Mouse (Mus musculus): ENCODE data around the gene Ttc7b. TPM values are rescaled to one million over a fixed set of nuclear protein-coding genes. Genes with fewer than 3 reads are reported as not detected.

Gene Ttc7b
- polyA plus RNA-seq, 1 experiment from 2014 or later: 4.3 TPM

DNA sequence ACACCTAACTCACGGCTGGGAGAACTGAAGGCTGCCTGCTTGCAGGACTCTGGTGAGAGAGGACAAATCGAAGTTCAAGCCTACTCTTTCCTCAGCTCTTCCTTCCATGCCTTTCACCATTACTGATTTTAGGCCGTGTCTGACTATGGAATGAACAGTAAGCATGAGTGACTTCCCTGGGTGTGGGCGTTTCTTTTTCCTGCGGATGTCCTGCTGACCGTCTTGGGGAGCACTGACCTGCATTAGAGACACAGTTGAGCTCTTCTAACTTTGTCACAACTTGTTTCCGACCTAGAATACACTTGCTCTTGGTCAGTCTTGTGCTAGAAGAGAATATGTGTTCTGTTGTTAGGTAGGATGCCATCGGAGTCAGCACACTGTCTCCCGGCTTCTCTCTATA, 50.3 kb downstream of the Ttc7b start:
- WGBS: 77% methylated on average over 9 of the region's 9 CpGs
- Histone ChIP-seq H3K36me3 (peaks cover 9% of the 10 kb centered on the region; the same call in 1 of the 2 replicates), H3K4me2 (no peak overlapping the region), H3K4me3 (replicated peaks) (no peak overlapping the region), H3K4me1 (no peaks in the 10 kb centered on the region), H3K27me3 (no peaks in the 10 kb centered on the region), H3K9ac (no peak overlapping the region), H3K9me3 (replicated peaks) (no peaks in the 10 kb centered on the region), H3K27ac (no peak overlapping the region)
- ATAC-seq (replicated peaks; ENCODE audit: low FRiP score): no peak

DNA sequence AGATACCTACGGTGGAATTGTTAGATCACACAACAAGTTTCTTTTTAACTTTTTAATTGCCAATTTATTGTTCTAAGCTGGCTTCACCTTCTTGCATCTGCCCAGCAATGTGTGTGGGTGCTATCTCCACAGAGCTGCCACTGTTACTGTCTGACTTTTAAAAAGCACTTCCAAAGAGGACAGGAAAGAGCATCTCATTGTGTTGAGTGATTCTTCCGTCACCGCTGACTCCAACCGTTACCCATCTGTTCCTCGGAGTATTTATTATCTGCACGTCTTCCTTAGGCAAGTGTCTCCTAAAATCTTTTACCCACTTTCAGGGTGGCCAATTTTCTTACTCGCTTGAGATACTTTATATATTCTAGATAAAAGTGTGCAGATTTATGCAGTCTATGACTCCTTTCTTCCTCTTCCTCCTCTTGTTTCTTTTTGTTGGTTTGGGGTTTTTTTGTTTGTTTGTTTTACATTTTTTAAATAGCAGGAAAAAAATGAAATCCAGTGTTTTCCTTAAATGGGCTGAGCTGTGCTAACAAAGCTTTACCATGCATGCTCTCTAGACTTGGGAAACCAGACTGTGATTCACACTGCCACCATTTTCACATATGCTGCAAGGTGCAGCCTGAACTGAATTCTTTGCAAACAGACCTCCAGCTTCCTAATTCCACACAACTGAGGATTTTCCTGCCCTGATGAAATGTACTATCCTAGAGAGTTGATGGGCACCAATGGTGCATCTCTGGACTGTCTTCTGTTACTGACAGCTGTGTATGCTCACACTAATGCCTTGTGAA, 50.9 kb downstream of the Ttc7b start:
- Histone ChIP-seq H3K36me3 (peaks cover 9% of the 10 kb centered on the region; the same call in 1 of the 2 replicates), H3K4me1 (no peaks in the 10 kb centered on the region), H3K9ac (no peak overlapping the region), H3K27me3 (no peaks in the 10 kb centered on the region), H3K27ac (no peak overlapping the region), H3K4me2 (no peak overlapping the region), H3K9me3 (replicated peaks) (no peaks in the 10 kb centered on the region), H3K4me3 (replicated peaks) (no peak overlapping the region)
- no peak for ATAC-seq (replicated peaks; ENCODE audit: low FRiP score)
- WGBS: 77% methylated on average over 7 of the region's 7 CpGs

DNA sequence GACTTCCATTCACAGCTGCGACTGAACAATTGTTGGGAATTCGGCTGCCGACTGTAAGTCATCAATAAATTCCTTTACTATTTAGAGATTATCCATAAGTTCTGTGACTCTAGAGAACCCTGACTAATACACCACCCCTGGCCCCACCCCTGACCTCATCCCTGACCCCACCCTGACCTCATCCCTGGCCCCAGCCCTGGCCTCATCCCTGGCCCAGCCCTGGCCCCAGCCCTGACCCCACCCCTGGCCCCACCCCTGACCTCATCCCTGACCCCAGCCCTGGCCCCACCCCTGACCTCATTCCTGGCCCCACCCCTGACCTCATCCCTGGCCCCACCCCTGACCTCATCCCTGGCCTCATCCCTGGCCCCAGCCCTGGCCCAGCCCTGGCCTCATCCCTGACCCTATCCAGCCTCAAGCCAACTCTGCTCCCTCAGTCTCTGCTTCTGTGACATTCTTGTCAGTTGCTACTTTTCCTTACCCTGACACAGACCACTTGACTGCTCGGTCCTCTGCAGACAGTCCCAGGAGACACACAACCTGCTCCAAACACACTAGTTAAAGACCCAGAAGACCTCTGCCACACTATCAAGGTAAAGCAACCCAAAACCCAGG, 55.4 kb downstream of the Ttc7b start:
- Histone ChIP-seq H3K4me1 (no peaks in the 10 kb centered on the region), H3K9ac (no peak overlapping the region), H3K4me2 (no peak overlapping the region), H3K27ac (no peak overlapping the region), H3K4me3 (replicated peaks) (no peak overlapping the region), H3K27me3 (no peaks in the 10 kb centered on the region), H3K36me3 (peaks cover 9% of the 10 kb centered on the region; the same call in 1 of the 2 replicates), H3K9me3 (replicated peaks) (no peaks in the 10 kb centered on the region)
- no peak for ATAC-seq (replicated peaks; ENCODE audit: low FRiP score)
- WGBS: 66% methylated on average over 1 of the region's 4 CpGs

DNA sequence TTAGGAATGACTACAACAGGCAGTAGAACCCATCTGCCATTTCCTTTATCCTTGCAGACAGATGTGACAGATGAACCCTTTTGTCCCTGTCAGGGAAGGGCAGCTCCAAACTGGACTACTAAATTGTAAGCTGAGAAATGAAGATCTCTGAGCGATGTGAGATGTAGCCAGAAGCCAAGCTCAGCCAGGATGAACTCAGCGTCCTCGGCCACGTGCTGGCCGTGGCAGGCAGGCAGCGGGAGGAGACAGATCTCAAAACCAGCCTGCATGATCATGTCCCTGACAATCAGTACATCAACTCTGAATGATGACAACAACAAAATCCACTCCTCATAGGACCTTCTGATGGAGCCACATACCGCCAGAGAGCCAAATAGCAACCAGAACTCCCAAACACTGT, 62.9 kb downstream of the Ttc7b start:
- no peak for ATAC-seq (replicated peaks; ENCODE audit: low FRiP score)
- Histone ChIP-seq H3K4me1 (no peaks in the 10 kb centered on the region), H3K4me2 (no peak overlapping the region), H3K27me3 (no peaks in the 10 kb centered on the region), H3K4me3 (replicated peaks) (no peak overlapping the region), H3K9ac (no peak overlapping the region), H3K36me3 (peaks cover 12% of the 10 kb centered on the region; the same call in 1 of the 2 replicates), H3K9me3 (replicated peaks) (no peaks in the 10 kb centered on the region), H3K27ac (no peak overlapping the region)
- 93% methylated on average over 7 of the region's 7 CpGs for WGBS

DNA sequence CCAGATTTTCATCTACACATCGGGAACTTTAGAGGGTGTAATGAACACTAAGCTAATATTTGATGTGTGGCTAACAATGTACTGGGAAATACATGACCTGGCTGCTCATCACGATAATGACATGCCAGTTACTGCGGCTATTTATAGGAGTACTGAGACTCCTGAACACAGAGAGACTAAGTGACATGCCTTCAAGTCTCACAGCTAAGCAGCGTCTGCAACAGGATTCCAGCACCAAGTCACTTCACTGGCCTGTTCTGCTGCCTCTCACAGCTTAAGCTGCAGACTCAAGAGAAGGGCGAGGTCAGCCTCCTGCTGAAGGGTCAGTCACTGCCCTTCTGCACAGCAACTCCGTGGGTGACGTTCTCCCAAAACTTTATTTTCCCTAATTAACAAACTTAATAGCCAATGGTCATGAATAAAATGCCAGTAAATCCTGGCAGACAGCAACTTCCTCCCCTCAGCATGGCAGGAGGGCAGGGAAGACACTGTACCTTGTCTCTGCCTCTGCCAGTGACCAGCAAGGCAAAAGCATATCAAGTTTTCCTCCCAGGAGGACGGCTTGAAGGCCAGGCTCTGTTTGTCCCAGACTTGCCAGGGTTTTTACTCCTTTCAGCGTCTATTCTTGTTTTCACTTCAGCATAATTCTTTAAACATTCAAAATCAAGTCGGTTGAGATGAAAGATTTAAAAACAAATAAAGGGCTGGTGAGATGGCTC, 64.2 kb downstream of the Ttc7b start:
- H3K9me3 ChIP-seq (replicated peaks): no peaks in the 10 kb centered on the region
- H3K36me3 ChIP-seq: peaks cover 12% of the 10 kb centered on the region; the same call in 1 of the 2 replicates
- ATAC-seq (replicated peaks; ENCODE audit: low FRiP score): no peak
- no peaks in the 10 kb centered on the region for H3K4me1 ChIP-seq
- H3K27ac ChIP-seq: no peak overlapping the region
- no peak overlapping the region for H3K9ac ChIP-seq
- H3K4me3 ChIP-seq (replicated peaks): no peak overlapping the region
- no peaks in the 10 kb centered on the region for H3K27me3 ChIP-seq
- H3K4me2 ChIP-seq: no peak overlapping the region
- 47% methylated on average over 10 of the region's 10 CpGs for WGBS

DNA sequence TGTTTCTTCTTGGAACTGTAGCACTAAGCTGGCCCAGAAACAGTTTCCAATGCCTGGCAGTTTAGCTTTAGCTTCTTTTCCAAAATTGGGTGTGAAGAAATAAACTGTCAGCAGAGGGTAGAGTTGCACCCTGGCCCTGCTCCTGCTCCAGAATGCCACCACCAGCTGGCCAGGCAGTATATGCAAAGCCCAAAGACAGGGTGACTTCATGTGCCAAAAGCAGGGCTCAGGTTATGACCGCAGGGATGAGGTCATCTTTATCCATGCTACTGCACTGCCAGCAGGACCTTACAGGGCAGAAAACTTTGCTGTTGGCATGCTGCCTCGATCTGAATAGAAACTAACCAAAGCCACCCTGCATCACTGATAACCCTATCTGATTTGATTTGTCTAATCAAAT, 65.2 kb downstream of the Ttc7b start:
- Histone ChIP-seq H3K27me3 (no peaks in the 10 kb centered on the region), H3K9ac (no peak overlapping the region), H3K27ac (no peak overlapping the region), H3K4me3 (replicated peaks) (no peak overlapping the region), H3K4me2 (no peak overlapping the region), H3K4me1 (no peaks in the 10 kb centered on the region), H3K9me3 (replicated peaks) (no peaks in the 10 kb centered on the region), H3K36me3 (peaks cover 12% of the 10 kb centered on the region; the same call in 1 of the 2 replicates)
- ATAC-seq (replicated peaks; ENCODE audit: low FRiP score): no peak
- WGBS: 75% methylated on average over 2 of the region's 2 CpGs

DNA sequence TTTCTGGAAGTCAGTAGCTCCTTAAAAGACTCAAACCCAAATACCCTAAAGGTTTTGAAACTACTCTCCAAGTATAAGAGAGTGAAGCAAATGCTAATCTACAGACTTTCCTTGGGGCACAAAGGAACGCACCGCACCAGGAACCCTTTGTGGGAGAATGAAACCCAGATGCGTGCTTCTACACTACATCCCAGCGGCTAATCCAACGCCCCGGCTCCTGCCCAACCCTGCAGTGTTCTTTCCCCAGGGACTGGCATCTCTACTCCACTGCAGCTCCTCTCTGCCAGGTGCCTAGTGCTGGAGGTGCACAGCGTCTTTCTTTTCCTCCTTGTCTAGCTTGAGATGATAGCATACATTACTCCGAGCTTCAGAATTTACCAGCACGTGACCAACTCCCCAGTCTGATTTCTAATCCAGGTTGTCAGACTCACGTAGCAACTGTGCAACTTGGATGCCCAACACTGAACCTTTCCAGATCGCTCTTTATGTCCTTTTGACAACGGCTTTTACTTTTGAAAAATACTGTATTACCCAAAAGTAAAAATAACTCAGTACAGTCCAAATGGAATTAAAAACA, 72.8 kb downstream of the Ttc7b start:
- H3K4me1 ChIP-seq: 0 out of 2 replicates have a peak, but pooled peaks cover 4% of the 10 kb centered on the region
- H3K27me3 ChIP-seq: no peaks in the 10 kb centered on the region
- no peak overlapping the region for H3K4me2 ChIP-seq
- no peaks in the 10 kb centered on the region for H3K9me3 ChIP-seq (replicated peaks)
- no peak overlapping the region for H3K4me3 ChIP-seq (replicated peaks)
- no peak for ATAC-seq (replicated peaks; ENCODE audit: low FRiP score)
- WGBS: 87% methylated on average over 12 of the region's 12 CpGs
- no peak overlapping the region for H3K9ac ChIP-seq
- no peak overlapping the region for H3K27ac ChIP-seq
- H3K36me3 ChIP-seq: peaks cover 5% of the 10 kb centered on the region; the same call in 1 of the 2 replicates

DNA sequence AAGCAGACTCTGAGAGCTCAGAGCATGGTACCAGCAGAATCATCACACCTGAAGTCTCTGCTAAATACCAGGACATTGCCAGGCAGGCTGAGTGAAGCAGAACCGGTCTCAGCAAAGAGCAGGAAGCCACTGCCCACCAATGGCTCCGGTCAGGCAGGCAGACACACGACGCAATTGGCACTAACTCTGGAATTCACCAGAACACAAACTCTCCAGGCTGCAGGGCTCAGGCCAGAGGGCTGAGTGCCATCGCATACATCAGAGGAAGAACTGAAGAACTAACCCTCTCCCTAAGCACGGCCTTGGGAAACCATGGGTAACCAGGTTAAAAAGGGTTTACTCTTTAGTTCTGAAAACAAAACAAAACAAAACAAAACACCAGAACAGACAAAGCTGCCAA, 73.5 kb downstream of the Ttc7b start:
- no peak overlapping the region for H3K4me2 ChIP-seq
- H3K9ac ChIP-seq: no peak overlapping the region
- no peaks in the 10 kb centered on the region for H3K9me3 ChIP-seq (replicated peaks)
- H3K4me1 ChIP-seq: peaks cover 5% of the 10 kb centered on the region
- H3K36me3 ChIP-seq: peaks cover 7% of the 10 kb centered on the region; the same call in 1 of the 2 replicates
- H3K27ac ChIP-seq: no peak overlapping the region
- WGBS: 83% methylated on average over 6 of the region's 6 CpGs
- no peaks in the 10 kb centered on the region for H3K27me3 ChIP-seq
- no peak for ATAC-seq (replicated peaks; ENCODE audit: low FRiP score)
- no peak overlapping the region for H3K4me3 ChIP-seq (replicated peaks)

DNA sequence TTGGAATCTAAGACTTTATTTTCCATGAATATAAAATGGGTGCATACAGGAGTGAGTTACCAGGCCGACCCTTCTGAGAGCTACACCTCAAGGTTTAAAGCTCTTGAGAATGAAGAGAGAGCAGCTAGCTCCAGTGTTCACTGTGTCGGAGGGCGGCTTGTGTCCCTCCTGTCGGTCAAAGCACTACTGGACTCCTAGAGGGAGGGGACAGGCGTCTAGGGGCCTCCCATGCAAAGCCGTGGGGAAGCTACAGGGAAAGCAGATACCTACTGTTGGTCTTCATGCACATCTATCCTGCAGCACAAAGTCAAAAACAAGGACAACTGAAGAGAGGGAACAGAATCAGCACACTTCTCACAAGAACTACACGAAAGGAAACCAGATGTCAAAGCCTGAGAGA, 74.9 kb downstream of the Ttc7b start:
- Histone ChIP-seq H3K36me3 (peaks cover 7% of the 10 kb centered on the region; the same call in 1 of the 2 replicates), H3K4me1 (peaks cover 17% of the 10 kb centered on the region), H3K27me3 (no peaks in the 10 kb centered on the region), H3K9me3 (replicated peaks) (no peaks in the 10 kb centered on the region), H3K4me3 (replicated peaks) (no peak overlapping the region), H3K4me2 (no peak overlapping the region), H3K27ac (no peak overlapping the region), H3K9ac (no peak overlapping the region)
- ATAC-seq (replicated peaks; ENCODE audit: low FRiP score): no peak
- WGBS: 88% methylated on average over 7 of the region's 7 CpGs

DNA sequence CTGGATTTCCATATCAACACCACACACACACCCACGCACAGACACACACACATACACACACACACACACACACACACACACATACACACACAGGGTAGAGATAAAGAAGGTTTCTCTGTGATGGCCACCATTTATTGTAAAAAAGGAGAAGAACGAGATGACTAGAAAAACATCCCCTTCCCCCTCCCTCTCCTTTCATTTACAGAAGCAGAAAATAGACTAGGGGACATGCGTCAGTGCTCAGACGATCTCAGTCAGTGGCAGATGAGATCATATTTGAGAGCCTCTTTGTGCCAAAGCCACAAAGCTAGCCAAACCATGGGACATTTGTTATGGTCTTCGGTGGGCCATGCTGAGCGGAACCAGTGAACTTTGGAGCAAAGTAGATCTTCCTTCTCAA, 75.4 kb downstream of the Ttc7b start:
- no peak for ATAC-seq (replicated peaks; ENCODE audit: low FRiP score)
- no peak overlapping the region for H3K27ac ChIP-seq
- WGBS: 68% methylated on average over 6 of the region's 6 CpGs
- peaks cover 18% of the 10 kb centered on the region for H3K4me1 ChIP-seq
- no peaks in the 10 kb centered on the region for H3K9me3 ChIP-seq (replicated peaks)
- H3K4me2 ChIP-seq: no peak overlapping the region
- no peaks in the 10 kb centered on the region for H3K27me3 ChIP-seq
- H3K36me3 ChIP-seq: peaks cover 7% of the 10 kb centered on the region; the same call in 1 of the 2 replicates
- no peak overlapping the region for H3K4me3 ChIP-seq (replicated peaks)
- no peak overlapping the region for H3K9ac ChIP-seq

DNA sequence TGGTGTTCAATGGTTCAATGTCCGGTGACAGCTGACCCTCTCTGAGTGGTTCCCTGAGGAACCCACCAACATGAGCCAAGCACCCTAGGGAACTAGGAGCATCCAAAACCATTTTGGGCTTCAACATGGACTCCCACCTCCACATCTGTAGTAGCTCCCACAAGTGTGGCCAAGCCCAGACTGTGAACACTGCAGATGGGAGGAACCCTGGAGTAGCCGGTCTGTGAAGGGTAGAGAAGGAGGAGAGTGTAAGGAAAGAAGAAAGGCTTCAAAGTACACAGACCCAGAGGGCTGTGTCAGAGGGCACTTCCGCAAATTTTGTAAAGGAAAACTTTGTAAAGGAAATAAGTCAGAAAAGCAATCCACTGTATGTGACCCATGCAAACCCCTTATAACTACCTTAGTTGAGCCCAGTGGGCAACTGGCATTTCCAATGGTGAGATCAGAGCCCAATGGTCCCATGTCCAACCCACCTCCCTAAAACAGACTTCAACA, 75.9 kb downstream of the Ttc7b start:
- 85% methylated on average over 3 of the region's 3 CpGs for WGBS
- H3K4me2 ChIP-seq: no peak overlapping the region
- H3K36me3 ChIP-seq: peaks cover 7% of the 10 kb centered on the region; the same call in 1 of the 2 replicates
- no peak overlapping the region for H3K27ac ChIP-seq
- no peak overlapping the region for H3K9ac ChIP-seq
- no peak overlapping the region for H3K4me3 ChIP-seq (replicated peaks)
- peaks cover 23% of the 10 kb centered on the region for H3K4me1 ChIP-seq
- H3K9me3 ChIP-seq (replicated peaks): no peaks in the 10 kb centered on the region
- no peaks in the 10 kb centered on the region for H3K27me3 ChIP-seq
- no peak for ATAC-seq (replicated peaks; ENCODE audit: low FRiP score)
